Mouse (Mus musculus) liver, embryonic 12.5 days (tissue): ENCODE data around the gene Dnaaf5. TPM values are rescaled to one million over a fixed set of nuclear protein-coding genes. Genes with fewer than 3 reads are reported as not detected.

Experiments
- ATAC-seq: fragments of 200-750 bp; cut with Nextera tagmentation; 2 replicates; pipeline ENCODE4 v1.8.0; 2017; ENCODE audit warnings: moderate number of reproducible peaks, mild to moderate bottlenecking, moderate library complexity
- H3K27ac ChIP-seq: fragments of 300-500 bp; sonication (generic); 2 replicates; pipeline ENCODE4 v1.5.1; 2016; ENCODE audit warnings: mild to moderate bottlenecking
- H3K27me3 ChIP-seq: fragments of 300-500 bp; sonication (generic); replicated peaks from 2 replicates; pipeline ENCODE4 v1.6.1; 2016; ENCODE audit warnings: mild to moderate bottlenecking, moderate library complexity
- H3K36me3 ChIP-seq: fragments of 300-500 bp; sonication (generic); 2 replicates; pipeline ENCODE4 v1.6.1; 2016; ENCODE audit warnings: mild to moderate bottlenecking, moderate library complexity
- H3K4me1 ChIP-seq: fragments of 300-500 bp; sonication (generic); 2 replicates; pipeline ENCODE4 v1.6.1; 2016
- H3K4me2 ChIP-seq: fragments of 300-500 bp; sonication (generic); 2 replicates; pipeline ENCODE4 v1.6.1; 2016; ENCODE audit warnings: mild to moderate bottlenecking, moderate library complexity
- H3K4me3 ChIP-seq: fragments of 300-500 bp; sonication (generic); 2 replicates; pipeline ENCODE4 v1.5.1; 2016; ENCODE audit warnings: mild to moderate bottlenecking, moderate library complexity
- H3K9ac ChIP-seq: fragments of 300-500 bp; sonication (generic); 2 replicates; pipeline ENCODE4 v1.6.1; 2016; ENCODE audit warnings: mild to moderate bottlenecking, moderate library complexity
- H3K9me3 ChIP-seq: fragments of 300-500 bp; sonication (generic); replicated peaks from 2 replicates; pipeline ENCODE4 v1.6.1; 2016; ENCODE audit warnings: mild to moderate bottlenecking, moderate library complexity
- WGBS: fragments of 180-500 bp; shearing (Covaris S2); methylation state at CpG from one replicate; pipeline ENCODE4 v1.1.7; 2016; ENCODE audit not compliant: insufficient replicate concordance; 5-methylcytosine and 5-hydroxymethylcytosine counted together
- polyA plus RNA-seq: library from polyadenylated mRNA; unstranded; fragments of >200 nt; fragmentation: Nextera tagmentation; extraction: Ambion mirVana; gene quantifications from 2 replicates; pipeline ENCODE4 v1.2.1, GENCODE M21; 2016

The Dnaaf5 gene
- polyA plus RNA-seq, 1 experiment from 2014 or later, result 5.9 TPM

DNA sequence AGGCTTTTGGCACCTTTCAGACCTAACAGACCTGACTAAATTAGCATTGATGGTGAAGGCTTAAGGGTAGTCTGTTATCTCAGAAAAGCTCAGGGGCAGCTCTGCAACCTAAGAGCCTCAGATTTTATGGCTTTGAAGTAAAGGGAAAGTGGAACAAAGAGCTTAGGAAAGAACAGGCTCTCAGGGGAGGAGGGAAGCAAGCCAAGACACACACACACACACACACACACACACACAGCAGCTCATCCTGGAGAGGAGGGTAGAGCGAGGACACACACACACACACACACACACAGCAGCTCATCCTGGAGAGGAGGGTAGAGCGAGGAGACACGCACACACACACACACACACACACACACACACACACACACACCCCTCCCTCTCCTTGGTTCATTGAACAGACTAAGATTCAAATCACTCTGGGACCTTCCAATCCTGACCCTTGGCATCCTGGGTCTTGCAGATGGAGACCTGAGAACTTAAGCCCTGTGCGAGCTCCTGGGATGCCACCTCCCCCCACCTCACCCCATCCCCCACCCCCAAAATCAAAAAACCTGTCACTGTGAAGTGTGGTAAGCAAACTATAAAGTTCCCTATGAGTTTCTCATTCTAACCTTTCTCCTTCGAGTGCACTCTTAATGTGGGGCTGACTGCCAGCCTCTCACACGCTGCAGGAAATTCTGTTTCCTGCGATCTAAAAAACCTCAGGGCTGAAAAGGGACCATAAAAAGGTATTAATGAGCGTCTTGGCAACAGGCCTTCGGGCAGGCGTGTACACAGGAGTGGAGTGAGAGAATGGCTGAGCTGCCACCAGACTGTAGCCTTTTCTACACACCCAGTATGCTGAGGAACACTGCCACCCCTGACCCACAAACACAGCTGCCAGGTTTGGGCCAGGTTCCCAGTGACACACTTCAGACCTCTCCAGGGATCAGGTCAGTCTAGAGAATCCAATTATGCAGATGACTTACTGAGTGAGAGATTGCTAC lies 24.8 kb downstream of the Dnaaf5 start:
- Histone ChIP-seq H3K27ac (no peak overlapping the region), H3K4me2 (no peak overlapping the region), H3K27me3 (no peaks in the 10 kb centered on the region), H3K4me1 (peaks cover 7% of the 10 kb centered on the region; the same call in 1 of the 2 replicates), H3K9ac (no peak overlapping the region), H3K9me3 (no peaks in the 10 kb centered on the region), H3K4me3 (no peak overlapping the region), H3K36me3 (peaks cover 81% of the 10 kb centered on the region)
- ATAC-seq, result no peak
- WGBS, result 63% methylated on average over 9 of the region's 10 CpGs

DNA sequence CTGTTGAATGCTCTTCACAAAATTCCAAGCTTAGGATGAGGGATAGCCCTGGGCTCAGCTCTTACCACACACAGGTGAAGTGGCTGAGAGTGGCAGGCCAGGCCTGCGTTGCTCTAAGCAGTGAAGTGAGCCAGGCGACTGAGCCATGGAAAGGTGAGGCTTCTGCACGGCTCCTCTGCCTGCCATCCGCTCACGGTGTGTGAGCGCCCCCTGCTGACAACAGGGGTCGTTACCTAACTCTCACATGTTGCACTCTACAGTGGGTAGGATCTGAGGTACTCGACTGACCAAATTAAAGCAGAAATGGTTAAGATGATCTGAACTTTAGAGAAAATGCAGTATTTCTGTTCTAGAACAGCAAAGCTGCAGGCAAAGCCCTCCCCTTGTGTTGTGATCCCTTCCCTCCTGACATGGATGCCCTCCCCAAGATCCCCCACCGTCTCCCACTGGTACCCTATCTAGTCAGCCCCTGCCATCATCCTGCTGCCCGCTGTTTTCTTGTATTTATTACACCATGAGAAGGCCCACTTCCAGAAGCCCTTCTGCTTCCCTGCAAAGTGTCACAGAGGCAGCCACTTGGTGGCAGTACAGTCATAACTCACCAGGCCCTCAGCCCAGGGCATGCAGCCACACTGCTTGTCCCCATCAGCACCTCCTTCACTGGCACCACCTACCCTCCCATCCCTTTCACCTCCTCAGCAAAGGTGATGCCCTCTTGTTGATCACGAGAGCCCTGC lies 29.0 kb downstream of the Dnaaf5 start:
- Histone ChIP-seq H3K27ac (no peak overlapping the region), H3K4me1 (peaks cover 2% of the 10 kb centered on the region; the same call in 1 of the 2 replicates), H3K27me3 (no peaks in the 10 kb centered on the region), H3K9ac (no peak overlapping the region), H3K36me3 (peaks cover 82% of the 10 kb centered on the region), H3K4me2 (no peak overlapping the region), H3K9me3 (no peaks in the 10 kb centered on the region), H3K4me3 (no peak overlapping the region)
- 26% methylated on average over 11 of the region's 11 CpGs for WGBS
- peak; percentile 82 for ATAC-seq

DNA sequence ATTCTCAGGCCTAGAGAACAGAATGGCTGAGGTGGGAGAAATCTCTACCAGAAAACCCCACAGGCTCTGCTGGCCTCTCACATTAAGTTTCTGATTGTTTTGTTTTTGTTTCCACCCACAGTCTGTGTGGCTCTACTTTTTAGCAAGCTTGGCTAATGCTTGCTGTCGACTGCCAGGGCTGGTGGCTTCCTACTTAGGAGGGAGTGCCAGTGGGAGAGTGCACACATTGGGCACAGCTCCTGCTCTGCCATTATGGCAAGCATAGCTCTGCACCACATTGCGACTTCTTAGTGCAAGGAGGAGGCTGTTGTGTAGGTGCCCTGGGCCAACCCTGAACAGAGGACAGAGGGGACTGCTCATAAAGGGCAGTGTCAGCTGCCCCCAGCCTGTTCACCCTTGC lies 33.1 kb downstream of the Dnaaf5 start:
- no peak for ATAC-seq
- H3K4me2 ChIP-seq, result no peak overlapping the region
- peaks cover 86% of the 10 kb centered on the region for H3K36me3 ChIP-seq
- H3K4me1 ChIP-seq, result no peaks in the 10 kb centered on the region
- H3K4me3 ChIP-seq, result no peak overlapping the region
- 80% methylated on average over 2 of the region's 2 CpGs for WGBS
- no peak overlapping the region for H3K9ac ChIP-seq
- no peak overlapping the region for H3K27ac ChIP-seq
- H3K9me3 ChIP-seq, result no peaks in the 10 kb centered on the region
- no peaks in the 10 kb centered on the region for H3K27me3 ChIP-seq

DNA sequence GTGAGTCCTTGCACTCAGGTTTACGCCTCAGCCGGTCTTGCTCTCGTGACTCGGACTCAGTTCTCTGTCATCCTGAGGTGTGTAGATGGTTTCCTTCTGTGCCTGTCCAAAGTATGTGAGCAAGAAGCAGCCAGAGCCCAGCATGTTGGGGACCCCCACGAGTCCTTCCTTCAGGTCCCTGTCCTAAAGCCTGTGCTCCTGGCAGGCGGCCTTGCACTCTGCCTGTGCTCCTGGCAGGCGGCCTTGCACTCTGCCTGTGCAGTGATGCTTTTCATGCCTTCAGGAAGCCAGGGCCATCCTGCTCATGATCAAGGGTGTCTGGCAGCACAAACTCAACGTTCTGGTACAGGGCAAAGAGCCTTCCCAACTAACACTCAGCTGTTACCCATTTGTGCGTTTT lies 33.6 kb downstream of the Dnaaf5 start:
- Histone ChIP-seq H3K4me1 (no peaks in the 10 kb centered on the region), H3K9ac (no peak overlapping the region), H3K36me3 (peaks cover 82% of the 10 kb centered on the region), H3K27me3 (no peaks in the 10 kb centered on the region), H3K9me3 (no peaks in the 10 kb centered on the region), H3K4me3 (no peak overlapping the region), H3K27ac (no peak overlapping the region), H3K4me2 (no peak overlapping the region)
- no peak for ATAC-seq
- 83% methylated on average over 9 of the region's 9 CpGs for WGBS

DNA sequence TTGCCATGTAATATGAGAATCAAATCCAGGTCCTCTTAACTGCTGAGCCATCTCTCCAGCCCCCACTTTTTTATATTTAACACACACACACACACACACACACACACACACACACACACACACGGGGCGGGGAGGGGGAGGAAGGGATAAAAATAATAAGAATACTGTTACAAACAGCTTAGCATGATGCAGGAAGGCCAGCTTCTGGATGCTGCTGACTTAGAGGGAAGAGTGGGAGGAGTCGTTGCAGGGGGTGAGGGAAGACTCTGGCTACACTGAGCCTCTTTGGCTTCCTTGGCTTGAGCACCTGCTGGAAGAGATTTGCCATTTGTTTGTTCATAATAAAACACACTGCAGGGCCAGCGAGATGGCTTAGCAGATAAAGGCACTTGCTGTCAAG lies 34.9 kb downstream of the Dnaaf5 start:
- Histone ChIP-seq H3K27me3 (no peaks in the 10 kb centered on the region), H3K4me3 (no peak overlapping the region), H3K9me3 (no peaks in the 10 kb centered on the region), H3K4me1 (no peaks in the 10 kb centered on the region), H3K9ac (no peak overlapping the region), H3K4me2 (no peak overlapping the region), H3K36me3 (peaks cover 78% of the 10 kb centered on the region), H3K27ac (no peak overlapping the region)
- no peak for ATAC-seq
- 77% methylated on average over 4 of the region's 4 CpGs for WGBS

DNA sequence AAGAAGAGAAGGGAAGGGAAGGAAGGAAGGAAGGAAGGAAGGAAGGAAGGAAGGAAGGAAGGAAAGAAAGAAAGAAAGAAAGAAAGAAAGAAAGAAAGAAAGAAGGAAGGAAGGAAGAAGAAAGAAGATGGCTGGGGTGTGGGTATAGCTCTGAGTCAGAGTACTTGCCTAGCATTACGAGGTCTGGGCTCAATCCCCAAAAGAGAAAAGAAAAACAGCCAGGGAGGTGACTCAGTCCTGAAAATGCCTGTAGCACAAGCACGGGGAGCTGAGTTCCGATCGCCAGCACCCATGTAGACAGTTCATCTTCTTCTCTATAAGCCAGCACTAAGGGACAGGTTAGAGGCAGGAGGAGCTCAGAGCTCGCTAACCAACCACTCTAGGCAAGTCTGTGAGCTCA lies 39.7 kb downstream of the Dnaaf5 start:
- peaks cover 2% of the 10 kb centered on the region for H3K4me1 ChIP-seq
- H3K9ac ChIP-seq, result no peak overlapping the region
- H3K36me3 ChIP-seq, result peaks cover 33% of the 10 kb centered on the region
- no peak for ATAC-seq
- no peaks in the 10 kb centered on the region for H3K9me3 ChIP-seq
- no peak overlapping the region for H3K4me2 ChIP-seq
- WGBS, result 79% methylated on average over 5 of the region's 5 CpGs
- no peak overlapping the region for H3K4me3 ChIP-seq
- no peak overlapping the region for H3K27ac ChIP-seq
- H3K27me3 ChIP-seq, result no peaks in the 10 kb centered on the region

DNA sequence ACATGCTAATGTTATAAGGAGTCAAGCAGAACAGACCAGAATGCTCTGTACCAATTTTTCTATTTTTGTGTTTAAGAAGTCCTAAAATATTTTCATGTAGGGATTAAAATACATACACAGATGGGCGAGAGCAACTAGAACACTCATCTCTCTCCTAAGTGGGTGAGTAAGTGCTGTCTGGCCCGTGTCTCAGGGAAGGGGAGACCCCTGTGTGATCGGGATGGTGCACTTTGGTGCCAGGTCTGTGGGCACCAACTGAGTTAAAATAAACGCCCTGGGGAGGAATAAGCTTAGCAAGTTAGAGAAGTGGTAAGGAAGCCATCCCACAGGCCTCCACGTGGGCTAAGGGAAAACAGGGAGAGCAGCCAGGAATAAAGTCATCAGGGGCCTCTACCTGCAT lies 40.9 kb downstream of the Dnaaf5 start:
- no peak overlapping the region for H3K9ac ChIP-seq
- no peaks in the 10 kb centered on the region for H3K27me3 ChIP-seq
- no peak overlapping the region for H3K4me2 ChIP-seq
- peaks cover 21% of the 10 kb centered on the region for H3K36me3 ChIP-seq
- WGBS, result 74% methylated on average over 5 of the region's 5 CpGs
- H3K4me3 ChIP-seq, result no peak overlapping the region
- peaks cover 15% of the 10 kb centered on the region for H3K4me1 ChIP-seq
- no peaks in the 10 kb centered on the region for H3K9me3 ChIP-seq
- no peak for ATAC-seq
- no peak overlapping the region for H3K27ac ChIP-seq

DNA sequence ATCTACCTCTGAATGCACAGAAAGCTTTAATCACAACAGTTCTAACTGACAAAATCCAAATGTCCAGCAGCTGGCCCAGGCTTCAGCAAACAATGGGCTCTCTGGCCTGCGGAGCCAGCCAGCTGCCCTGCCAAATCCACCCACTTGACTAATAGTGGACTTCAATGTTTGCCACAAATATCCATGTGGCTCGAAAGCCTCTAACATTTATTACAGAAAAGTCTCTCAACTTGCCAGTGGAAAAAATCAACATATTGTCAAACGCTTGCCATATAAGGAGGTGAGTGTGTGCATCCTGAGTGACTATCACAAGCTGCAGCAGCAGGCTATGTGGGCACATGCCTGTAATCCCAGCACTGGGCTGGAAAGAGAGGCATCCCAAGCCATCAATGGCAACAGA lies 48.8 kb downstream of the Dnaaf5 start:
- Histone ChIP-seq H3K36me3 (peaks cover 5% of the 10 kb centered on the region; the same call in 1 of the 2 replicates), H3K4me1 (peaks cover 83% of the 10 kb centered on the region), H3K4me3 (no peak overlapping the region), H3K27ac (peak overlapping the region; percentile 99), H3K27me3 (no peaks in the 10 kb centered on the region), H3K9me3 (no peaks in the 10 kb centered on the region), H3K4me2 (peak overlapping the region; percentile 95; the same call in 1 of the 2 replicates), H3K9ac (0 out of 2 replicates have a peak overlapping the region, but pooled peaks have one; percentile 82)
- ATAC-seq, result no peak
- WGBS, result 77% methylated on average over 3 of the region's 3 CpGs

DNA sequence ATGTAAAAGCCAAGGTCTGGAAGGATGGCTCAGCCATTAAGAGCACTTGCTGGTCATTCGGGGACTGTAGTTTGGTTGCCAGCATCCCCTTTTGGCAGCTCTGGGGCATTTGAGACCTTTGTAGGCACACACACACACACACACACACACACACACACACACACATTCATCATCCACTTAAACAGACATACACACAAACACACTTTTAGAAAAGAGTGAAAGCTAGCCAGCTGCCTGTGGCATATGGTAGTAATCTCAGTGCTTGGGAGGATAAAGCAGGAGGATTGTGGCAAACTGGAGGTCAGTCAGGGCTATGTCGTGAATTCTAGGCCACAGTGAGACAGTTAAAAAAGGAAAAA lies 49.6 kb downstream of the Dnaaf5 start:
- Histone ChIP-seq H3K36me3 (peaks cover 7% of the 10 kb centered on the region; the same call in 1 of the 2 replicates), H3K9ac (peak overlapping the region; percentile 82), H3K4me2 (peak overlapping the region; percentile 95), H3K4me1 (peaks cover 90% of the 10 kb centered on the region), H3K4me3 (peak overlapping the region; percentile 88), H3K27ac (peak overlapping the region; percentile 99), H3K27me3 (no peaks in the 10 kb centered on the region), H3K9me3 (no peaks in the 10 kb centered on the region)
- no peak for ATAC-seq
- 33% methylated on average over 2 of the region's 2 CpGs for WGBS

DNA sequence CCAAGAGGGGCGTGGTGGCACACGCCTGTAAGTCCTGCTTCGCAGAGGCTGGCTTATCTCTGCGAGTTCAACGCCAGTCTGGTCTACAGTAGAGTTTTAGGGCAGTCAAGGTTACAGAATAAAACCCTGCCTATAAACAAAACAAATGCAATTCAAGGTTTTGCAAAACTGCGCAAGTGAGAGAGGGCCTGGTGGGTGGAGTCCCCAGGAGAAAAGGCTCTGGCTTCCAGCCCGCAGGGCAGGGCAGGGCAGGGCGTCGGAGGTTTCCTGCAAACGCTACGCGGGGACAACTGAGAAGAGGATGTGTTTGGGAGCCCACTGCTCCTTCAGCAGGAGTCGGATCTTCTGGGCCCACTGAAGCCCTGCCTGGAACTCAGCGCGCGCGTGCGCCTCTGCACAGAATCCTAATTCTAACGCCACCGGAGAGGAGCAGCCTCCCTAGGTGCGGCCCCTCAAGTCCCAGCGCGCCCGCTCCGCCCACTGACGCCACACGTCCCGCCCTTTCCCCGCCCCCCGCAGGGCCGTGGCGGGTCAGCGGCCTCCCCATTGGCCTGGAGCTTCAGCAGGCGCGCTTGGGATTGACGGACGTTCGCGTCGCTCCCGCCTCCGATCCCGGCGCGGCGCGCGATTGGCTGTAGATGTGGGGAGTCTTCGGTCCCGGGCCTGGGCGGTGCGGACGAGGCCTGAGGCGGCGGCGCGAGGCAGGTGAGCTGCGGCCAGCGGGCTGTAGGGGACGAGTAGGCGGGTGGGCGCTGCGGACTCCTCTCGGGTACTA lies 50.2 kb downstream of the Dnaaf5 start, which contains the start of gene Sun1:
TSS of gene Sun1 (plus strand) at position 643 of the 775 bp plus-strand sequence.
- 0% methylated on average over 62 of the region's 64 CpGs for WGBS
- H3K4me3 ChIP-seq, result peak within 1 kb of the TSS; percentile 88
- peak within 1 kb of the TSS; percentile 92 for H3K9ac ChIP-seq
- peaks cover 10% of the 10 kb centered on the region; the same call in 1 of the 2 replicates for H3K36me3 ChIP-seq
- peak; percentile 91 for ATAC-seq
- peaks cover 90% of the 10 kb centered on the region for H3K4me1 ChIP-seq
- H3K4me2 ChIP-seq, result peak within 1 kb of the TSS; percentile 95
- no peaks in the 10 kb centered on the region for H3K27me3 ChIP-seq
- no peaks in the 10 kb centered on the region for H3K9me3 ChIP-seq
- H3K27ac ChIP-seq, result peak within 1 kb of the TSS; percentile 99

DNA sequence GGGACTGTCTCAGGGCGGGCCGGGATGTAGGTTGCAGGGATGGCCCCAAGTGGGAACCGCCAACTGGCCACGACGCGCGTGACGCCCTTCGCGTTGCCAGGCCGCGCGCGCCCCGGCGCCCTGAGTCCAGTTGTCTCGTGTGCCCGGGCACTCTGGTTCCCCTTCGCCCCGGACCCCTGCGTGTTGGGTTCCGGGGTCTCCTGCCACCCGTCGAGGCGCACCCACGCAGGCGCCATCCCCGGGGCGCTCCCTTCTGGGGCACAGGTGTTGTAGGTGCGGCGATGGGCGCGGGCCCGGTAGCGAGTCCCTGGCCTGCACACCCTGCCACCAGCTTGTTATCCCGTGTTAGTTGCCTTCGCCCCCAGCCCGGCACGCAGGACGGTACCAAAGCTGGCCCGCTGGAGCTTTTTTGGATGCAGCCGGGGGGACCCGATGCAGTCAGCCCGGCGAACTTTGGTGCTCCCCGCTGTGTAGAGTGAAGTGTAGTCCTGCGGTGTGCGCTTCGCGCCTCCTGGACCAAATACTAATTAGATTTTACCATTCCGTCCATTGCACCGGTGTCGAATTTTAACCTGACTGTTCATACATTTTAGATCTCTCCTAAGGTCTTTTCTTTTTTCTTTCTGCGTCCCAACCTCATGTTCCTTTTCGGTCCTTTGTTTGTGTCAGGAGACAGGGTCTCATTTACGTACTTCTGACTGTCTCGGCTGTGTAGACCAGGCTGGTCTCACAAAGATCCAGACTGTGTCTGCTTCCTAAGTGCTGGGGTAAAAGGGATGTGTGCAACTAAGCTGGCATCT lies 50.9 kb downstream of the Dnaaf5 start:
- 1% methylated on average over 52 of the region's 57 CpGs for WGBS
- Histone ChIP-seq H3K36me3 (peaks cover 18% of the 10 kb centered on the region), H3K27ac (peak overlapping the region; percentile 75), H3K4me2 (peak overlapping the region; percentile 95), H3K27me3 (no peaks in the 10 kb centered on the region), H3K4me3 (peak overlapping the region; percentile 88), H3K9me3 (no peaks in the 10 kb centered on the region), H3K9ac (peak overlapping the region; percentile 92), H3K4me1 (peaks cover 90% of the 10 kb centered on the region)
- peak; percentile 16; the same call in 1 of the 2 replicates for ATAC-seq
